Mouse (Mus musculus): ENCODE measurements around the gene Bcl2l1. TPM values are rescaled to one million over a fixed set of nuclear protein-coding genes. Genes with fewer than 3 reads are reported as not detected.
A peak's percentile ranks its signal among the peaks of the same experiment; 100 is the strongest.

Gene Bcl2l1
- total RNA-seq, 4 experiments from 2014 or later, result 125 to 143 (median 135) TPM

DNA sequence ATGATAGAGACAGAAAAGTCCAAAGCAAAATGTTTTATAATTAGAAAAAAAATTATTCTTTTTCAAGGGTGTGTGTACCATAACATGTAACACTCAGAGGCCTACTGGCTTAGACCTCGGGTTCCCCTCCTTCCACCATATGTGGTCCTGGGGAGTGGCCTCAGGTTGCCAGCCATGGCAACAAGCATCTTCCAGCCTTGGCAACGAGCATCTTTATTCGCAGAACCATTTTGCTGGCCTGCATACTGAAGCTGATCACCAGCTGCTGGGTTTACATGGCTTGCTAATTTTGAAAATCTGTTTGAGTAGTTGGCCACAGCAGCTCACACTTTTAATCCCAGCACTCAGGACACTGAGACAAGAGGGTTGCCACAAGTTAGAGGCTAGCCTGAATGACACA lies 55.5 kb downstream of the Bcl2l1 start:
- DNase-seq (ENCODE audit: low spot score in 2 of 2), result no peak

DNA sequence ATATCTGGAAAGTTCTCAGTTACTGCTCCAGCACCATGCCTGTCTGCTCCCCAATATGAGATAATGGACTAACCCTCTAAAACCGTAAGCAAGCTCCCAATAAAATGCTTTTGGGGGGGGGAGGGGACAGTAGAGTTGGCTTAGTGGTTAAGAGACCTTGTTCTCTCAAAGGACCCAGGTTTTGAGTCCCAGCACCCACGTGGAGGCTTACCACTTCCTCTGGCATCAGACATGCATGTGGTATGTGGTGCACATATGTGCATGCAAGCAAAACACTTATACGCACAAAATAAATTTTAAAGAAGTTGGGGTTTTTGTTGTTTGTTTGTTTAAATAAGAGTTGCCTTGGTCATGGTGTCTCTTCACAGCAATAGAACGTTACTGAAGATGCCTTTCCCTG lies 56.2 kb downstream of the Bcl2l1 start:
- no peak for DNase-seq (ENCODE audit: low spot score in 2 of 2)

DNA sequence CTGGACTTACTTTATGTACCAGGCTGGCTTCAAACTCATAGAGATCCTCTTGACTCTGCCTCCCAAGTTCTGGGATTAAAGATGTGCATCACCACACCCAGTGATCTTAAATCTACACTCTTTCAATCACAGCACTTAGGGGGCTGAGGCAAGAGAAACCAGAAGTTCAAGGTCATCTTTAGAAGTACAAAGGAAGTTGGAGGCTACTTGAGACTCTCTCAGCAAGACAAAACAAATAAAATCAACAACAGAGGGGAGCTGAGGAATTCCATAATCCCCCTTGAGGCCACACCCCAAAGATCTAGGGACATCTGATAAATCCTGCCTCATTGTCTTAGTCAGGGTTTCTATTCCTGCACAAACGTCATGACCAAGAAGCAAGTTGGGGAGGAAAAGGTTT lies 59.3 kb downstream of the Bcl2l1 start:
- DNase-seq (ENCODE audit: low spot score in 2 of 2), result no peak

DNA sequence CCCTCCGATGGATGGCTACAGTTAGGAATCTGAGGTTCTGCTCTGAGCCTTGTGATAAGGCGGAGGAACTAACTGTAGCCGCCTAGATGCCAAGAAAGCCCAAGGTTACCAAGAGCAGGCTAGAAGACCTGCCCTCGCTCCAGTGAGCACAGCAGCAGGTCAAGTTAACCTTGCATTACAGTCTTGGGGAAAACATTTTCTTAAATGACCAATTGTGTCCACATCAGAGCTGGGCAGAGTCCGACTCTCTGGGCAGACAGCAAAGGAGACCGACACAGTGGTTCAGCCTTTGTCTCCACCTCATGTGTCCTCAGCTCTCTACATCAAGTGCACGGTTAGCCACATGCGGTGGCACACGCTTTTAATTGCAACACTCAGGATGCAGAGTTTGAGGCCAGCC lies 60.0 kb downstream of the Bcl2l1 start:
- no peak for DNase-seq (ENCODE audit: low spot score in 2 of 2)

DNA sequence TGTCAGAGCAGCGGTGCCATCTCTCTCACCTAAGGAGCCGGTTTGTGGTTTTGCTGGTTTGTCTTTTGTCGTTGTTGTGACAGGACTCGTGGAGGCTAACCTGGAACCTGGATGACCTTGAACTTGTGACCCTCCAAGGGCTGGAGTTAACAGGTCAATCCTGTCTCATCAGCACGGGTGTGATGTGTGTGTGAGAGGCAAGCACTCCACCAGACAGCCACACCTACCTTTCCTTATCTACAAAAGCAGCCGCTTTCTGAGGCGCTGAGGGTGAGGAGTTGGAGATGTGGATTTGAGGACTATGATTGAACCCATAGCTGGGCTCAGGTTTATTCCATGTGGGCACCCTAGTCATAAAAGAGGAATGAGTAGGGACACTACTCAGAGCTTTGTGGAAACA lies 61.9 kb downstream of the Bcl2l1 start:
- DNase-seq (ENCODE audit: low spot score in 2 of 2), result no peak

DNA sequence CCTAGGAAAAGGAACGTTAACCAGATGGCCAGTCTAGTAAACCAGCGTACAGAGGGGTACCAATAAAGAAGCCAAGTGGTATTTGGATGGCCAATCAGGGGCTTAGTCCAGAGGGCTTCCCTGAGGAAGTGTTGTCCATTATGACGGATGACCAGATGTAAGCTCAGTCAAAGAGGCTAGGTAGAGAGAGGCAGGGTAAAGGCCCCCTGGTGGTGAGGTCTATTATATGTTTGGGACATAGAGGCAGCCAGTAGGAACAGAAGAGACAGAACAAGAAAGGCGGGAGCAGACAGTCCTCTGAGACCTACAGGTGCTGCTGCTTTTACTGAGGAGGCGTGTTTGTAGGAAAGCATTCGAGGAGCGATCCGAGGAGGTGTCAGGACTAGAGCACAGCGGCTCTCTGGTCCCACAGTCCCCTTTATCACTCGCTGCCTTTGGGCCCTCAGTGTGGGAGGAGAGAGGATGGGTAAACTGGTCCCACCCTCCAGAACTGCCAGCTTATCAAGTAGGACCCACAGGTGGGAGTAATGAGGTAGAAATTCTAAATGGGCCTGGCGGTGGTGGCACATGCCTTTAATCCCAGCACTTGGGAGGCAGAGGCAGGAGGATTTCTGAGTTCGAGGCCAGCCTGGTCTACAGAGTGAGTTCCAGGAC lies 63.8 kb downstream of the Bcl2l1 start:
- DNase-seq (ENCODE audit: low spot score in 2 of 2), result no peak

DNA sequence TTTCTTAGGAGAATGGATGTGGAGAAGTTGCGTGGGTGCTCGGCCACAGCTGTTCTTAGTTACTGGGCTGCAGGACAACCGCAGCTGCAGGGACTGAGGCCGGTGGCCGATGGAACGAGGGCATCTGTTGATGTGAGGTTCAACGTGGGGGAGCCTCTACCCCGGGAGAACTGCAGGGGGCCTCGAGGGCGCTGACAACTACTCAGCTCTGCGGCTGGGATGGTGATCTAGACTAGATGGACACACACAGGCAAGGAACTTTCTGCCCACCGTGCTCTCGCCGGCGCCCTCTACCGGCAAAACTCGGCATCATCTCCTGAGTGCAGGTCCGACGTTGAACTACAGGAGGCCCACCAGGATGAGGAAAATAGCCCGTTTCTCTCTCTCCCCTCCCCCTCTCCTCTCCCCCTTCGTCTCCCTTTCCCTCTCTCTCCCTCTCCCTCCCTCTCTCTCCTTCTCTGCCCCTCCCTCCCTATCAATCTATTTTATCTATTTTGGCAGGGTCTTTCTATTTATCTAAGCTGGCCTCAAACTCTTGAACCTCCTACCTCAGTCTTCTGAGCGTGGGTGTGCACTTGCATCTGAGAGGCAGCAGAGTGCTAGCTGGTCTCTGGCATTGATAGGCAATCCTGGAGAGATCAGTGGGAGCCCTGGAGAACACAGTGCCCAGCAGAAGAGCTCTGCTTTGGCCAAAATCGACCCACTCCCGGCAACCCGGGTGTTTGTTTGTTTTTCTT lies 65.0 kb downstream of the Bcl2l1 start:
- DNase-seq (ENCODE audit: low spot score in 2 of 2), result peak; percentile 50 to 91

DNA sequence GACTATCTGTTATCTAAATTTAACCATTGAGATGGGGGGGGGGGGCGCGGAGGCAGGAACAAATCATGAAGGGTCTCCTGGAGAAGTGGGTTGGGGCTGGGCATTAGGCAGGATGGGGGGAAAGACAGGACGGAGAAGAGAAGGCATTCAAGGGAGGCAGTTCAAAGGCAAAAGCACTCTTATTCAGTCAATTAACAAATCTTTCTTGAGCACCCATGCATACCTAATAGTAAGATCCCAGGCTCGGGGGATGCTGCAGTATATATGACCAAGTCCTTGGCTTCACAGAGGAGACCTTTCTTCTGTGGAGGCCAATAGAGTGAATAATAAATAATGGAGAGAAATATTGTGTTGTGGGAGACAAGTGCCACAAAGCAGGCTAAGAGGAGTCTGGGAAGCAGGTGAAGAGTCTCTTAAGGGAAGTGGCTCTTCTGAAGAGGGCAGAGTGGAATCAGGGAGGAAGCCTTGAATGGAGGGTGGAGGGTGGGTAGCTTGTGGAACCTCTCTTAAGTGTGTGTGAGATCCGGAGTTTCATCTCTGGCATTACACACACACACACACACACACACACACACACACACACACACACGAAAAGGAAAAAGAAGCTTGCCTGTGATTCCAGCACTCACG lies 66.4 kb downstream of the Bcl2l1 start:
- no peak for DNase-seq (ENCODE audit: low spot score in 2 of 2)

DNA sequence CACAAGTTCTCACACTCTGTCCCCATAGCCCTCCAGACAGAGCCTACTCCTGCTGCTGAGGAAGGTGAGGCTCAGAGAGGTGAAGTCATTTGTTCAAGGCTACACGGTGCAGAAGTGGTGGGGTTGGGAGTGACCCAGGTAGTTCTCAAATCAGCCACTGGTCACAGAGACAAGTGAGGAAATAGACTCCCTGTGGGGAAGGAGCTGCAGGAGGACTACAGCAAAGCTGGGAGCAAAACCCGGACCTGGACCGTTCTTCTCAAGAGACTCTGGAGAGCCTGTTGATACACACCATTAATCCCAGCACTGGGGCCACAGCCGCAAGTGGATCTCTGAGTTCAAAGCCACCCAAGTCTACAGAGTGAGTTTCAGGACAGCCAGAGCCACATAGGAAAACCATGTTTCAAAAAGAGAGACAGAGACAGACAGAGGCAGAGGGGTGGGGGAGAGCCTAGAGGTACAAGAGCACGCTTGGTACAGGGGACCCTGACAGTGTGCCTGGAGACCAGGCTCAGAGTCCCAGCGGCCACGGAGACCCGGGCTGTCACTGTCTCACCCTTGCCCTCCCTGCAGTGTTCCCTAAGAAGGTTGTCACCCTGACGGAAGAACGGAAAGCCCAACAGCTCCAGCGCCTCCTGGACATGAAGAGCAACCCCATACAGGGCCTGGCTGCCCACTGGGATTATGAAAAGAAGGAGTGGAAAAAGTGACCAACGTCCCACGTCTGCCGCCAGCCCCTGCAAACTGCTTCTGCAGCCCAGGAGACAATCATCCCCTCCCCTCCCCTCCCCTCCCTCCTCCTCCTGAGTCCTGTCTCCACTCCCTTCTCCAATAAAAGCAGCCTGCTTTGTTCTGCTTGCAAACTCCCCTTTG lies 67.1 kb downstream of the Bcl2l1 start:
- DNase-seq (ENCODE audit: low spot score in 2 of 2), result no peak

DNA sequence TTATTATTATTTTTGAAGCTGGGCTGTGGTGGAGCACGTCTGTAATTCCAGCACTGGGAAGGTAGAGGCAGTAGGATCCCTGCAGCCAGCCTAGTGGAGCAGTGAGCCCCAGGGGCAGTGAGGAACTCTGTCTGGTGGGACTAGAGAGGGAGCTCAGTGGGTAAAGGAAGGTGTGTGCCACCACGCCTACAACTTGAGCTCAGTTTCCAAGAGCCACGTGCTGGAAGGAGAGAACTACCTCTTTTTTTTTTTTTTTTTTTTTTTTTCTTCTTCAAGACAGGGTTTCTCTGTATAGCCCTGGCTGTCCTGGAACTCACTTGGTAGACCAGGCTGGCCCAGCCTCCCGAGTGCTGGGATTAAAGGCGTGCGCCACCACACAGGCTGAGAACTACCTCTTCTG lies 68.2 kb downstream of the Bcl2l1 start:
- no peak for DNase-seq (ENCODE audit: low spot score in 2 of 2)

DNA sequence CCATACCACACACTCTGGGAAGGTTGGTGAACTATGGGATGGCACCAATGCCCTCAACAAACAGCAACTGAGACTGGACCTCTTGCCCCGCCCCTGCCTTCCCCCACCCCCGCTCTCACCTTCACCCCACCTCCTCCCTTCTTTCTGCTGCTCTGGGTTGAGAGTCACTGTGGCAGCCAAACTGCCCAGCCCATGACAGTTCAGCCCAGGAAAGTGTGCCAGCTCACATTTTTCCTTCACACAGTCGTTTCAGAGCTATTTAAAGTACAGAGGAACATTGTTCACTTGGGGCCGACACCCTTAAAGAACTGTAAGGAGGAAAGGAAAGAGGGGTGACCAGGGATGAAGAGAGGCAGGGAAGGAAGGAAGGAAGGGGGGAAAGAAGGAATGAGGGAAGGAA lies 73.2 kb downstream of the Bcl2l1 start:
- DNase-seq (ENCODE audit: low spot score in 2 of 2), result no peak

DNA sequence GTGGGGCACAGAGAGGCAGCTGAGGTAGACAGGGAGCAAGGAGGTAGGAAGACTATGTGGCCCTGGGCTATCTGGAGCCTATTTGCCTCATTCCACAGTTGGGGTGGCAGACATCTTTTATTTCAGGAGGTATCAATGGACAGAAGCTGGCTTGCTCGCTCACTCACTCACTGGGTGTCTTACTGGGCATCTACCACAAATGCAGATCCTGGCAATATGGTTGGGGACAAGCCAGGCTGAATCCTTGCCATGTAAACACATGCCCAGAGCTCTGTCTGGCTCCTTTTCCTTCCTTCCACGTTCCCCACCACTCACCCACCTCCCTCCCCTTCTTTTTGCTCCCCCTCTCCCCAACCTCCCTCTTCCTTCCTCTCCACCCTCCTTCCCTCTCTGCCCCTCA lies 74.0 kb downstream of the Bcl2l1 start:
- DNase-seq (ENCODE audit: low spot score in 2 of 2), result no peak

DNA sequence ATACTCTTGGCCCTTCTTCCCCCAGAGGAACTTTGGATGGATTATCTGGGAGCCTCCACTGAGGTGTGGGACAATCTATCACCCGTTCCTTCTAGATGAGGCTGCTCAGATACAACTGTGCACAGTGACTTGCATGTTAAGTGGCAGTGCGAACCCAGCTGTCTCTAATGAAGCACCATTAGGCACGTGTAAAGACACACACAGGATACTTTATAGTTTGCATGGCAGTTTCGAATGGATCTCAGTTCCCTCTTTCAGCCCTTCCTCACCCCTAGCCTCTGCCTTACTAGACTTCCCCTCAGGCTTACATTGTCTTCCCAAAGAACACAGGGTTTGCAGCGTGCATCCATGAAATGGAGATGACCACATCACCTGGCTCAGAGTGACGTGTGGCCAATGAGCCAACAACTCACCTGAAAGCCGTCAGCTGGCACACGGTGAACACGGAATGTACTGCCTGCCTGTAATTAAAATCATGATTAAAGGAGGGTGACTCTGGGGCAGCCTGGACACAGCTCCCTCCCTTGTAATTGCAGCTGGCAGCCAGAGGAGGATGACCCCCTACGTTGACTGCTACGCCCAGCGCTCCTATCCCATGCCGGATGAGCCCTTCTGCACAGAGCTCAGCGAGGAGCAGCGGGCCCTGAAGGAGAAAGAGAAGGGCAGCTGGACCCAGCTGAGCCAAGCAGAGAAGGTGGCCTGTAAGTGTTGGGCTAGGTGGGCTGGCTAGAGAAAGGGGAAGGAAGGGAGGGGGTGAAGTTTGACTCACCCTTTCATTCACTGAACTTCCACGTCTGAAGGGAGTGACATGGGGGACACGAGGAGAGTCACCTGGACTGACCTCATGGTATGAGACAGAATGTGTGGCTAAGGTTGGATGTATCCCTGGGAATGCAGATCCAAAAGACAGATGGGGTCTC lies 74.8 kb downstream of the Bcl2l1 start:
- DNase-seq (ENCODE audit: low spot score in 2 of 2), result no peak

DNA sequence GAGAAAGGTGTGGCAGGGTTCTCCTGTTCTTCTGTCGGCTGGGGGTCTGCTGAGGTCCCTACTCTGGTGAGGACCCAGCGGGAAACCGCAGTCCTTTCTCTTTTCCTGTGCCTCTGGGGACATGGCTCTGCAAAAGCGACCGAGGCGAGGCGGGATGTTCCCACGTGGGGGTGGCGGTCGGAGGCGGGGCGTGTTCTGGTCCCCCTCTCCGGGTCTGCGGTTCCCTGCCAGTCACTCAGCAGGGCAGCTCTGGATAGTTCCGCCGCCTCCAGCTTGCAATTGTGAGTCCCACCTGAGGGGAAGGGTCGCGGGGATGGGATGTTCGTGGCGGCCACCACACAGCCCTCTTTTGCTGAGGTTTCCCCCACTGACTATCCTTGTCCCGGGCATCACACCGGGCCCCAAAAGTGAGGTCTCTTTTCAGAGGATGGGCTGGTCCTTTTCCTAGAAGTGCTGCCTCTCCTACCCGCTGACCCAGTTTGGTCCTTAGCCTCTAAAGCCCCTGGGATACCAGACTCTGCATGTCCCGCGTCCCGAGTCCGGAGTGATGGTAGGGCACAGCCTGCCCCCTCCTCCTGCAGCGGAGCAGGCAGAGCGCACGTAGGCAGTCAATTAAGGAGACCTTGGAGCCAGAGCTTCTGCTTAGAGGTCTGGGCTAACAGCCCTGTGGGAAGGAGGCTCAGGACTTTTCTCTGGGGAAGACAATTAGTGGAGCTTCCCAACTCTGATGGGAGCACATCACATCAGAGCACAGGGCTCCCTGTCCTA lies 77.4 kb downstream of the Bcl2l1 start, which contains the start of gene Cox4i2:
Gene Cox4i2, plus strand, starts transcription at position 230 of the 768 bp plus-strand sequence.
- no peak for DNase-seq (ENCODE audit: low spot score in 2 of 2)

DNA sequence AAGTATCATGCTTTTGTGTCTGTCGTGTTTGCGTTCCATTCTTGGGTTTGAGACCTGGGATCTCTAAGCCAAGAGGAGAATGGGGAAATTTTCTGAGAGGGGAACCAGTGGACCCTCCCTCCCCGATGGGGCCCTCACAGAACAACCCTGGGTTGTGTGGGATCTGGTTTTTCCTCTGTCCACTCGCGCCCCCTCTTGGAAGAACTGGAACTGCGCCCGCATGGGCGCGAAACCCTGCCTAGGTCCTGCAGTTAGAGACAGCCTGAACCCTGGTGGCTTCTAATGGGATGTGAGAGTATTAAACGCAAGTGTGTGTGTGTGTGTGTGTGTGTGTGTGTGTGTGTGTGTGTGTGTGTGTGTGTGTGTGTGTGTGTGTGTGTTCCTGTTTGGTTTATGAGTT lies 89.1 kb downstream of the Bcl2l1 start:
- no peak for DNase-seq (ENCODE audit: low spot score in 2 of 2)

DNA sequence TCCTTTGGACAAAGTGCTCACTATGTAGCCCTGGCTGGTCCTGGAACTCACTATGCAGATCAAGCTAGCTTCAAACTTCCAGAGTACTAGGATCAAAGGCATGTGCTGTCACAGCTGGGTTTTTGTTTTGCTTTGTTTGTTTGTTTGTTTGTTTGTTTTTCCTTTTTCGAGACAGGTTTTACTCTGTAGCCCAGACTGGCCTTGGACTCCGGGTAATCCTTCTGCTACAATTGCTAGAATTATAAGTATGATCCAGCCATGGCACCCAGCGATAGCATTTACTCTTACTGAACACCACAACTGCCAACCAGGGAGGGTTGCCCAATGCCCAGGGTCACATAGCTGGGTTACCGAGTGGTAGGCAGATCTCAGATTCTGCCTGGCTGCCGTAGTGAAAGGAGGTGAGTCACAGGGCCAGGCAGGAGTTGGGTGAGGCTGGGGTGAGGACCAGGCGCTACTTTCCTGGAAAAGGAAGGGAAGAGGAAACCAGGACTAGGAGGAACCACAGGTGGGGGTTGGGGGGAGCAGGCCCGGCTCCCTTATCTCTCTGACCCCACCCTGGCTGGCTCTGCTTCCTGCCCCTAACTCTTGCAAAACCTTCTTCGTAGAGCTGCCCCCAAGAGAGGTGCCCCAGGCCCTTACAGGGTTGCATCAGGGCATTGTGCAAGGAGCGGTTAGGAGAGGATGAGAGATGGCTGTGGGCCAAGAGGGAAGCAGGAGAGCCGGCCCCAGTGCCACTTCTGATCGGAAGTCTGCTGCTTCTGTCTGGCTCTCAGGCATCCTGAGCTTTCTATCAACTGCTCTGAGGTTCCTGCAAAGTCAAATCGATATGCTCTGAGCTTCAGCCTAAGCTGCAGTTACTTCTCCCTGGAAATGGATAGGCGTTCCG lies 90.1 kb downstream of the Bcl2l1 start:
- DNase-seq (ENCODE audit: low spot score in 2 of 2), result no peak

DNA sequence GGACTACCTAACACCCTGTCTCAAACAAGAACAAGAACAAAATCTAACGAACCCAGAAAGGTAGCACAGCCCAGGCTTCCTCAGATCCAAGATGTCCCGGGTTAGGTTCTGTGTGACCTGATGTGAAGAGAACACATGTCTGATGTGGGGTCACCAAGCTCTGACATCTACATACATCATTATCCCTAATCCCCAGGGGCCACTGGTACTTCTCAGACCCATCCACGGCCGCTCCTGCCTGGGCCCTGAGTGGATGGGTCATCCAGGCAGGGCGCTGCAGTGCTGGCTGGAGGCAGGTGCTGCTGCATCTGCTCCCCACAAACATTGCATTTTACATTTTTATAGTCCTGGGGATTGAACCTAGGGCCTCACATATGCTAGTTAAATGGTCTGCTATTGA lies 91.0 kb downstream of the Bcl2l1 start:
- no peak for DNase-seq (ENCODE audit: low spot score in 2 of 2)

DNA sequence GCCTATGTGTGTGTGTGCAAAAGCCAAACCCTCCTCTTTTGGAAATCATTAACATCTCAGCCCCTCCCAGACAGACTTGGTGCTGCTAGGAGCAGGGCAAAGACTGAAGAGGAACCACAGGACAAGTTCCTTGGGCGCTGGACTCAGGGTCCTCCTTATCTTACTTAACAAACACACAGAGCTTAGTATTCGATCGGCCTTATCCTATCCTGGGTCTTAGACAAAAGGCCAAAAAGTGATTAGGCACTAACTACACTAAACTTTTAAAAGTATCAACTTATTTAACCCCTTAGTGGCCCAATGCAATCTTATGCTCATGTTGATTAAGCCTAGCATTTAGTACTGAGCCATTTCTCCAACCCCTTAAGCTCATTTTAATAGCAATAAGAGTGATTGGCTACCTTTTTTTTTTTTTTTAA lies 91.7 kb downstream of the Bcl2l1 start:
- DNase-seq (ENCODE audit: low spot score in 2 of 2), result no peak

Data from left cerebral cortex, adult 8-10 months (tissue).